Mouse (Mus musculus): ENCODE data around the gene Slc7a1. TPM values are rescaled to one million over a fixed set of nuclear protein-coding genes. Genes with fewer than 3 reads are reported as not detected.

Slc7a1 gene
- total RNA-seq, 2 experiments from 2014 or later: 2.4 to 3.0 TPM

DNA sequence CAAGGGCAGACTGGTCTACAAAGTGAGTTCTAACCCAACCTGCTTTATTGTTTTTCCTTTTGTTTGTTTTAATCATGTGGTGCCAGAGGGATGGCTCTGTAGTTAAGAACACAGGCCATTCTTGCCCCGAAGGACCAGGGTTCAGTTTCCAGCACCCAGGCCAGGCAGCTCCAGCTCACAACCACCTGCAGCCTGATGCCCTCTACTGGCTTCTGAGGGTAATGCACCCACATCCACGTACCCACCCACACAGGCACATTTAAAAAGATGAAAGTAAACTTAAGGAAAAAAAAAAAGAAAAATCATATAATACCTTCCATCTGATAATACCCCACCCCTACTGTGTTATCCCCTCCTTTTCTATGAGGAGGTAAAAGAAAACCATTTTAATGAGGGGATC is 11.9 kb downstream of the Slc7a1 start:
- Histone ChIP-seq H3K4me3 (no peak overlapping the region), H3K27ac (no peak overlapping the region)
- peak; percentile 24; the same call in 1 of the 2 replicates for TF ChIP-seq CTCF (IDR thresholded peaks at IDR 0.05)
- DNase-seq: no peak
- intact Hi-C loops (cut with DNase I): no loop called here

DNA sequence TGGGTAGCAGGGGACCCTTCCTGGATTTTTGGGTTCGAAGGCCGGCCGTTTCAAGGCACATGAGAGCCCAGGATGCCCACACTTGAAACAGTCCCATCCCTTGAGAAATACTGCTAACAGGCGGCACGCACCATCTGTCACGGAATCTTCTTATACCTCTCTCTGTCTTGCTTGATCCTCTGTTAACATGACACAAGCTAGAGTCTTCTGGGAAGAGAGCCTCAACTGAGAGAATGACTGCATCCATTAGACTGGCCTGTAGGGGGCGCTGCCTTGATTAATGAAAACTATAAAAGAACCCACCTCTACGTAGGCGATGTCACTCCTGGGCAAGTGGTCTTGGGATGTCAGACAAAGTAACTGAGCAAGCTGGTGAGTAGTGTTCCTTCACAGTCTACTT is 13.2 kb downstream of the Slc7a1 start:
- Histone ChIP-seq H3K27ac (no peak overlapping the region), H3K4me3 (no peak overlapping the region)
- intact Hi-C loops (cut with DNase I): no loop called here
- no peak for DNase-seq
- peak; percentile 39 for TF ChIP-seq CTCF (IDR thresholded peaks at IDR 0.05)

DNA sequence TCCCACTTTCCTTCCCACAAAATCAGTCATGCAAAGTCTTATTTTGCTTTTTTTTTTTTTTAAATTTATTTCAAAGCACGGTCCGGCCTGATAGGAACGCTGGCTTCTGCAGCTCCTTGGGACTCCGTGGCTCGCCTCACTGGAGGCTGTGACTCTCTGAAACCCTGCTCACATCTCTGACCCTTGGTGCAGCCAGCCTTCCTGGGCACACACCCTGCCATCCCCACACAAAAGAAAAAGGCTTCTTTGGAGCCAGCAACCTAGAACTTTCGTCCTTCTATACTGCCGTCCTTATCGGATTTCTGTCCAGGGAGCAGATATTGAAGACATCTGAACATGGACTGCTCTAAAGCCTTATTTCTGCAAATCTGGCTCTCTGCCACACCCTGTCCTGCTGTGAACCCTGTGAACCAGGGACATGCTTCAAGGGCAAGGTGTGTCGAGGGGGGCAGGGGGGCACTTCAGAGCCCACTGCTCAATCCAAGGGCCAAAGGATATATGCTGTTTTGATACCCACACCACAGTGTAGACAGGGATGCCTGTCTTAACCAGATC is 15.1 kb downstream of the Slc7a1 start:
- intact Hi-C loops (cut with DNase I): no loop called here
- no peak for TF ChIP-seq CTCF (IDR thresholded peaks at IDR 0.05)
- Histone ChIP-seq H3K4me3 (no peak overlapping the region), H3K27ac (no peak overlapping the region)
- DNase-seq: no peak

GRCm38 (mm10) chr5:148383841-148384500 is 15.7 kb downstream of the Slc7a1 start:
- TF ChIP-seq CTCF (IDR thresholded peaks at IDR 0.05): no peak
- intact Hi-C loops (cut with DNase I): no loop called here
- Histone ChIP-seq H3K4me3 (no peak overlapping the region), H3K27ac (no peak overlapping the region)
- no peak for DNase-seq

DNA sequence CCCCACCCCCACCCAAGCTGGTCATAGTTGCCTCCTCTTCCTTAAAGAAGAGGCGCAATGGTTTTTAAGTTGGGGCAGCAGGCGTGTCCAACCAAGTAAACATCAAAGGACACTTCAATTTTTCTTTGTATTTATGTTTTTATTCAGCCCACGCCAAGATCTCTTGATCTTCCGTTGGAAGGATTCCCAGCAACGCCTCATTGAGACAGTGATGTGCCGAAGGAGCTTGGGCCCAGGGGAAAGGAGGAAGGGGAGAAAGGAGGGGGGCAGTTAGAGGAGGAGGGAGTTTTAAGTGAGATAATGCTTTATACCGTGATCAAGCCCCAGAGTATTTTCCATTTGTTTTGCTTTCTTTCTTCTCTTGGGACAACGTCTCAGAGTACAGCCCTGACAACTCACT is 18.6 kb downstream of the Slc7a1 start:
- DNase-seq: no peak
- intact Hi-C loops (cut with DNase I): no loop called here
- no peak overlapping the region for H3K4me3 ChIP-seq
- H3K27ac ChIP-seq: no peak overlapping the region
- no peak for TF ChIP-seq CTCF (IDR thresholded peaks at IDR 0.05)

GRCm38 (mm10) chr5:148380246-148380504 is 19.5 kb downstream of the Slc7a1 start:
- intact Hi-C loops (cut with DNase I): no loop called here
- no peak for DNase-seq
- Histone ChIP-seq H3K4me3 (no peak overlapping the region), H3K27ac (no peak overlapping the region)
- no peak for TF ChIP-seq CTCF (IDR thresholded peaks at IDR 0.05)

GRCm38 (mm10) chr5:148379455-148380245 is 20.1 kb downstream of the Slc7a1 start:
- Histone ChIP-seq H3K4me3 (no peak overlapping the region), H3K27ac (no peak overlapping the region)
- intact Hi-C loops (cut with DNase I): no loop called here
- TF ChIP-seq CTCF (IDR thresholded peaks at IDR 0.05): peak; percentile 39
- DNase-seq: no peak

DNA sequence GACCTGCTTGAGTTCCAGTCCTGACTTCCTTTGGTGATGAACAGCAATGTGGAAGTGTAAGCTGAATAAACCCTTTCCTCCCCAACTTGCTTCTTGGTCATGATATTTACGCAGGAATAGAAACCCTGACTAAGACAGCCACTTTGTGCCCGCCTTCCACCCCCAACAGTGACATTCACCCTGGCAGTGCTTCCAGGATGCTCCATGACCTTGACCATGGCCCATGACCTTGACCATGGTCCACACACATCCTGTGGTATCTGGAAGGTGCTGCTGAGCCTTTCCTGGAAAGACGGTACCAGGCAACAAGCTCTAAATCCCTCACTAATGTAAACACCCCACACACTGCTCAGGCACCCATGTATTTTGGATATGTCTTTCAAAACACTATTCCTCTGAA is 21.0 kb downstream of the Slc7a1 start:
- intact Hi-C loops (cut with DNase I): no loop called here
- TF ChIP-seq CTCF (IDR thresholded peaks at IDR 0.05): no peak
- Histone ChIP-seq H3K4me3 (no peak overlapping the region), H3K27ac (no peak overlapping the region)
- DNase-seq: no peak

- intact Hi-C loops (cut with DNase I): no loop called here
- no peak for DNase-seq
- Histone ChIP-seq H3K4me3 (no peak overlapping the region), H3K27ac (no peak overlapping the region)
- no peak for TF ChIP-seq CTCF (IDR thresholded peaks at IDR 0.05)
Observed at GRCm38 (mm10) chr5:148378232-148378508, 21.5 kb downstream of the Slc7a1 start.

DNA sequence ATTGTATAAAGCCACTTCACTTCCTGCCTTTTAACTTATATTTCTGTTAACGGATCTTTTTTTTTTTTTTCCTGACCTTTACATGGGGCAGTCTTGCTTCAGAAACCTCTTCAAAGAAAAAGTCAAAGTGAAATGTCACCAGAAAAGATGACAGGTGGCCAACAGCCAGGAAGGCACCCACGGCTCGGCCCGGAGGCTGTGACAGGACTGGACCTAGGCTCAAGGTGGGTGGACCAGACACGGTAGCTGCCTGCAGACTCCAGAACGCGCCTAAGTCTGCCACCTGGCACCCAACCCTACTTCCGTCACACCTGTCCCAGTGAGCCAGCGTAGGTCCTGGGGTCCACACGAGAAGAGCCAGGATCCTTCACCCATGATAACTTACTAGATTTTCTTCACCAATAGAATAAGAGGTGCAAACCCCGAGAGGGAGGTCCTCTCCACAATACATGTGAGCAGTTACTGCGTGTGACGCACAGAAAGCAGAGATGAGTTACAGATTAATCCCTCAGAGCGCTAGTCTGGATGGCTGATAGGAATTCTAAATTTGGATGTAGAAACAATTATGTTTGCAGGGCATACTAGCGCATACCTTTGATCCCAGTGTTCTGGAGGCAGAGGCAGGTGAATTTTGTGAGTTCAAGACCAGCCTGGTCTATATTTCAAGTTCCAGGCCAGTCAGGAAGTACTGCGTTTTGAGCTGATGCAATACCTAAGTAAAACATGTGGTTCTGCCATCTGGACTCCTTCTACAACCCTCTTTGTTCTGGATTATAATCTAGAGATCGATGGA is 22.1 kb downstream of the Slc7a1 start:
- no peak for TF ChIP-seq CTCF (IDR thresholded peaks at IDR 0.05)
- no peak overlapping the region for H3K27ac ChIP-seq

DNA sequence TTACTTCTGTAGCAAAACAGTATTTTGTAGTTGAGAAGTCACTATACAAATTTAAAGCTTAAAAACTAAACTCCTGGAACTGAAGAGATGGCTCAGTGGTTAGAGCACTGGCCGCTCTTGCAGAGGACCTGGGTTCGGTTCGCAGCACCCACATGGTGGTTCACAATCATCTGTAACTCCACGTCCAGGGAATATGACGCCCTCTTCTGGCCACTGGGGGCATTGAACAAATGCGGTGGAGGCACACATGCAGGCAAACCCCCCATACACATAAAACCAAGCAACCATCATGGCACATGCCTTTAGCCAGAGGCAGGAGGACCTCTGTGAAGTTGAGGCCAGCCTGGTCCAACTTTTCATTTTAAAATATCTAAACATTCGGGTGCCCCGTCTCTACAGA is 23.3 kb downstream of the Slc7a1 start:
- intact Hi-C loops (cut with DNase I): no loop called here
- Histone ChIP-seq H3K4me3 (no peak overlapping the region), H3K27ac (no peak overlapping the region)
- TF ChIP-seq CTCF (IDR thresholded peaks at IDR 0.05): no peak
- DNase-seq: no peak

More for the DNA sequence above, 22.1 kb downstream of the Slc7a1 start:
- no peak for DNase-seq
- no peak overlapping the region for H3K4me3 ChIP-seq
- intact Hi-C loops (cut with DNase I): no loop called here

DNA sequence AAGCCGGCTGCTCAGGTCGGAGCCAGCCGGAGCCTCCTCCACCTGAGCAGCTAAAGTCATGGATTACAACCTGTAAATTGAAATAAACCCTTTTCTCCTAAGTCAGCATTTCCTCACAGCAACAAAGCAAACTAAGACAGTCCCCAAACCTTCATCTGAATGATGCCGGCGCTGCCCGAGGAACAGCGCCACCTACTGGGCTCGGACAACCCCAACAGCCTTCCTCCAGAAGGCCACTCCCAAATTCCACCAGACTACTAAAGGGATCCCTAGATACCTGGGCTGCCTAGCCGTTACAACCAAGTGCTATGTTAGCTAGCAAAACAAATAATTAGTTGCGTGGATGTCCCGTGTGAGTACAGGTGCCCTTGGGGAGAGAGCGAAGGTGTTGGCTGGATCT is 24.2 kb downstream of the Slc7a1 start:
- TF ChIP-seq CTCF (IDR thresholded peaks at IDR 0.05): peak; percentile 43
- no peak for DNase-seq
- Histone ChIP-seq H3K27ac (no peak overlapping the region), H3K4me3 (no peak overlapping the region)
- intact Hi-C loops (cut with DNase I): no loop called here

GRCm38 (mm10) chr5:148373092-148373685 is 26.5 kb downstream of the Slc7a1 start:
- no peak for DNase-seq
- TF ChIP-seq CTCF (IDR thresholded peaks at IDR 0.05): no peak
- no peak overlapping the region for H3K4me3 ChIP-seq
- intact Hi-C loops (cut with DNase I): no loop called here
- H3K27ac ChIP-seq: no peak overlapping the region
